Mouse (Mus musculus): Measurements from ENCODE around the gene Coro1a. TPM values are rescaled to one million over a fixed set of nuclear protein-coding genes. Genes with fewer than 3 reads are reported as not detected.
"Not testable (repeated sequence)": the region's sequence is repeated elsewhere in the genome, so short reads cannot be mapped to it uniquely, and the experiment has no call there.

Gene Coro1a
- polyA plus RNA-seq, 1 experiment from 2014 or later = 37.7 TPM

DNA sequence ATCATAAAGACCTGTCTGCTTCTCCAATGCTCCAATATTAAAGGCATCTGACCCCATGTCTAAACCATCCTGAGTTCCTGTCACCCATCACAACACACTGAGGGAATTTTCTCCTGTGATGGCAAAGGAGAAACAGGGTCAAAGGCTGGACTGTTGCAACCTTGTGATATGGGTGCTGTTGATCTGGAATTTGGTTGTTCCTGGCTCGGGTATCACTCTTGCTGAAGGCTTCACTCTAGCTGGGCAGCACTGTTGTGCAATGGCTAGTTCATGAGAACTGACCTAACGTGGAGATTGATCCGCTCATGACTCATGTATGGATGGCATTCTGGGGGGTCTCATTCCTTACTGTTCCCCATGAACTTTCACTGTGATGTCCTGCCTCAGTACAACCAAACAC lies 18.6 kb downstream of the Coro1a start:
- Histone ChIP-seq H3K36me3 (ENCODE audit: control insufficient read depth, insufficient read depth, low read length) (peaks cover 7% of the 10 kb centered on the region), H3K27me3 (ENCODE audit: control insufficient read depth, insufficient read depth, low read length) (no peaks in the 10 kb centered on the region), H3K4me2 (ENCODE audit: low read depth, severe bottlenecking) (no peak overlapping the region), H3K4me3 (ENCODE audit: low read depth, low read length) (no peak overlapping the region), H3K27ac (replicated peaks; ENCODE audit: low read depth, low read length) (no peak overlapping the region), H3K9ac (ENCODE audit: low read length) (no peak overlapping the region), H3K9me3 (ENCODE audit: control insufficient read depth, low read length) (no peaks in the 10 kb centered on the region), H3K4me1 (ENCODE audit: control insufficient read depth, insufficient read depth, low read length) (no peaks in the 10 kb centered on the region)
- no peak for DNase-seq (ENCODE audit: low spot score)
- no peak for ATAC-seq (ENCODE audit: insufficient number of reproducible peaks, low FRiP score, low TSS enrichment, low read depth)
- WGBS = 94% methylated on average over 3 of the region's 3 CpGs

- ATAC-seq (ENCODE audit: insufficient number of reproducible peaks, low FRiP score, low TSS enrichment, low read depth); H3K4me1 ChIP-seq (ENCODE audit: control insufficient read depth, insufficient read depth, low read length); H3K27ac ChIP-seq (replicated peaks; ENCODE audit: low read depth, low read length); H3K36me3 ChIP-seq (ENCODE audit: control insufficient read depth, insufficient read depth, low read length); H3K4me3 ChIP-seq (ENCODE audit: low read depth, low read length); DNase-seq (ENCODE audit: low spot score); H3K4me2 ChIP-seq (ENCODE audit: low read depth, severe bottlenecking); H3K9me3 ChIP-seq (ENCODE audit: control insufficient read depth, low read length); H3K9ac ChIP-seq (ENCODE audit: low read length); H3K27me3 ChIP-seq (ENCODE audit: control insufficient read depth, insufficient read depth, low read length): not testable (repeated sequence)
- 87% methylated on average over 3 of the region's 4 CpGs for WGBS
Measured at GRCm38 (mm10) chr7:126688156-126688555, 19.4 kb downstream of the Coro1a start.

GRCm38 (mm10) chr7:126681221-126681620 lies 26.4 kb downstream of the Coro1a start:
- ATAC-seq (ENCODE audit: insufficient number of reproducible peaks, low FRiP score, low TSS enrichment, low read depth) = no peak
- 96% methylated on average over 5 of the region's 5 CpGs for WGBS
- DNase-seq (ENCODE audit: low spot score) = no peak

GRCm38 (mm10) chr7:126679683-126680082 lies 27.9 kb downstream of the Coro1a start:
- Histone ChIP-seq H3K27me3 (ENCODE audit: control insufficient read depth, insufficient read depth, low read length) (no peaks in the 10 kb centered on the region), H3K36me3 (ENCODE audit: control insufficient read depth, insufficient read depth, low read length) (no peaks in the 10 kb centered on the region), H3K27ac (replicated peaks; ENCODE audit: low read depth, low read length) (no peak overlapping the region), H3K4me1 (ENCODE audit: control insufficient read depth, insufficient read depth, low read length) (no peaks in the 10 kb centered on the region), H3K9ac (ENCODE audit: low read length) (no peak overlapping the region), H3K9me3 (ENCODE audit: control insufficient read depth, low read length) (no peaks in the 10 kb centered on the region), H3K4me2 (ENCODE audit: low read depth, severe bottlenecking) (no peak overlapping the region), H3K4me3 (ENCODE audit: low read depth, low read length) (no peak overlapping the region)
- WGBS = 91% methylated on average over 5 of the region's 5 CpGs
- ATAC-seq (ENCODE audit: insufficient number of reproducible peaks, low FRiP score, low TSS enrichment, low read depth) (no peak), DNase-seq (ENCODE audit: low spot score) (no peak)

More at GRCm38 (mm10) chr7:126681221-126681620, 26.4 kb downstream of the Coro1a start:
- Histone ChIP-seq H3K9me3 (ENCODE audit: control insufficient read depth, low read length) (no peaks in the 10 kb centered on the region), H3K27ac (replicated peaks; ENCODE audit: low read depth, low read length) (no peak overlapping the region), H3K27me3 (ENCODE audit: control insufficient read depth, insufficient read depth, low read length) (no peaks in the 10 kb centered on the region), H3K4me3 (ENCODE audit: low read depth, low read length) (no peak overlapping the region), H3K36me3 (ENCODE audit: control insufficient read depth, insufficient read depth, low read length) (no peaks in the 10 kb centered on the region), H3K9ac (ENCODE audit: low read length) (no peak overlapping the region), H3K4me2 (ENCODE audit: low read depth, severe bottlenecking) (no peak overlapping the region), H3K4me1 (ENCODE audit: control insufficient read depth, insufficient read depth, low read length) (no peaks in the 10 kb centered on the region)

GRCm38 (mm10) chr7:126678545-126679341 lies 28.8 kb downstream of the Coro1a start:
- 71% methylated on average over 8 of the region's 8 CpGs for WGBS
- no peaks in the 10 kb centered on the region for H3K9me3 ChIP-seq (ENCODE audit: control insufficient read depth, low read length)
- no peak for DNase-seq (ENCODE audit: low spot score)
- H3K4me3 ChIP-seq (ENCODE audit: low read depth, low read length) = no peak overlapping the region
- no peaks in the 10 kb centered on the region for H3K27me3 ChIP-seq (ENCODE audit: control insufficient read depth, insufficient read depth, low read length)
- H3K4me2 ChIP-seq (ENCODE audit: low read depth, severe bottlenecking) = no peak overlapping the region
- ATAC-seq (ENCODE audit: insufficient number of reproducible peaks, low FRiP score, low TSS enrichment, low read depth) = no peak
- H3K36me3 ChIP-seq (ENCODE audit: control insufficient read depth, insufficient read depth, low read length) = no peaks in the 10 kb centered on the region
- H3K4me1 ChIP-seq (ENCODE audit: control insufficient read depth, insufficient read depth, low read length) = no peaks in the 10 kb centered on the region
- no peak overlapping the region for H3K9ac ChIP-seq (ENCODE audit: low read length)
- H3K27ac ChIP-seq (replicated peaks; ENCODE audit: low read depth, low read length) = no peak overlapping the region

GRCm38 (mm10) chr7:126676631-126677220 lies 30.9 kb downstream of the Coro1a start:
- Histone ChIP-seq H3K27ac (replicated peaks; ENCODE audit: low read depth, low read length) (no peak overlapping the region), H3K4me2 (ENCODE audit: low read depth, severe bottlenecking) (no peak overlapping the region), H3K9me3 (ENCODE audit: control insufficient read depth, low read length) (no peaks in the 10 kb centered on the region), H3K4me1 (ENCODE audit: control insufficient read depth, insufficient read depth, low read length) (no peaks in the 10 kb centered on the region), H3K9ac (ENCODE audit: low read length) (no peak overlapping the region), H3K36me3 (ENCODE audit: control insufficient read depth, insufficient read depth, low read length) (peaks cover 2% of the 10 kb centered on the region; the same call in 1 of the 2 replicates), H3K4me3 (ENCODE audit: low read depth, low read length) (no peak overlapping the region), H3K27me3 (ENCODE audit: control insufficient read depth, insufficient read depth, low read length) (no peaks in the 10 kb centered on the region)
- ATAC-seq (ENCODE audit: insufficient number of reproducible peaks, low FRiP score, low TSS enrichment, low read depth) = no peak
- WGBS = 85% methylated on average over 4 of the region's 4 CpGs
- DNase-seq (ENCODE audit: low spot score) = no peak

- Histone ChIP-seq H3K9me3 (ENCODE audit: control insufficient read depth, low read length) (no peaks in the 10 kb centered on the region), H3K4me1 (ENCODE audit: control insufficient read depth, insufficient read depth, low read length) (no peaks in the 10 kb centered on the region), H3K4me3 (ENCODE audit: low read depth, low read length) (no peak within 1 kb of the TSS), H3K4me2 (ENCODE audit: low read depth, severe bottlenecking) (no peak within 1 kb of the TSS), H3K9ac (ENCODE audit: low read length) (no peak within 1 kb of the TSS), H3K36me3 (ENCODE audit: control insufficient read depth, insufficient read depth, low read length) (peaks cover 4% of the 10 kb centered on the region; the same call in 1 of the 2 replicates), H3K27ac (replicated peaks; ENCODE audit: low read depth, low read length) (no peak within 1 kb of the TSS), H3K27me3 (ENCODE audit: control insufficient read depth, insufficient read depth, low read length) (no peaks in the 10 kb centered on the region)
- WGBS = 72% methylated on average over 1 of the region's 1 CpGs
- DNase-seq (ENCODE audit: low spot score) = no peak
- ATAC-seq (ENCODE audit: insufficient number of reproducible peaks, low FRiP score, low TSS enrichment, low read depth) = no peak
Measured at GRCm38 (mm10) chr7:126676207-126676606, 31.4 kb downstream of the Coro1a start, which contains the start of gene Sult1a1. Gene Sult1a1, minus strand, starts transcription at chr7:126676432.

DNA sequence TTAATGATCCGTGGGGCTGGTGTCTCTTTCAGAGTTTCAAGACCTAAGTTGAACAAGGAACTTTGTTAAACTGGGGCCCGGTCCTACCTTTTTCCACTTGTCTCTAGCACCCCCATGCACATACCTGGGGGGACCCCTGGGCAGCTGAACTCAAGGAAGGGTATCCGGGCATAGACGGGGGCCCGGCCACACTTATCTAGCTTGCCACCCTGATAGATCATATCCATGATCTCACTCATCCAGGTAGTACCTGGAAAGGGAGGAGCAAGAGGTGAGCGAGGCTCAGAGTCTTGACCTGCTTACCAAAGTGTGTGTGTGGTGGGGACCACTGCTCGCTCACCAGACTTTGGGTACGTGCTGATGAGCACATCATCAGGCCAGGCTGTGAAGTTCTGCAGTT lies 32.5 kb downstream of the Coro1a start:
- H3K4me2 ChIP-seq (ENCODE audit: low read depth, severe bottlenecking) = no peak overlapping the region
- no peaks in the 10 kb centered on the region for H3K4me1 ChIP-seq (ENCODE audit: control insufficient read depth, insufficient read depth, low read length)
- no peaks in the 10 kb centered on the region for H3K27me3 ChIP-seq (ENCODE audit: control insufficient read depth, insufficient read depth, low read length)
- ATAC-seq (ENCODE audit: insufficient number of reproducible peaks, low FRiP score, low TSS enrichment, low read depth) (no peak), DNase-seq (ENCODE audit: low spot score) (no peak)
- H3K27ac ChIP-seq (replicated peaks; ENCODE audit: low read depth, low read length) = no peak overlapping the region
- no peak overlapping the region for H3K9ac ChIP-seq (ENCODE audit: low read length)
- H3K9me3 ChIP-seq (ENCODE audit: control insufficient read depth, low read length) = no peaks in the 10 kb centered on the region
- H3K4me3 ChIP-seq (ENCODE audit: low read depth, low read length) = no peak overlapping the region
- H3K36me3 ChIP-seq (ENCODE audit: control insufficient read depth, insufficient read depth, low read length) = peaks cover 4% of the 10 kb centered on the region; the same call in 1 of the 2 replicates
- 92% methylated on average over 8 of the region's 8 CpGs for WGBS
